Mouse (Mus musculus) cerebellum, adult 18-20 months (tissue): ENCODE data around the gene Lpar6.

Experiments
- DNase-seq, 2 experiments: peaks; one replicate each; pipeline ENCODE4 v3.0.0; 2021

The Lpar6 gene

DNA sequence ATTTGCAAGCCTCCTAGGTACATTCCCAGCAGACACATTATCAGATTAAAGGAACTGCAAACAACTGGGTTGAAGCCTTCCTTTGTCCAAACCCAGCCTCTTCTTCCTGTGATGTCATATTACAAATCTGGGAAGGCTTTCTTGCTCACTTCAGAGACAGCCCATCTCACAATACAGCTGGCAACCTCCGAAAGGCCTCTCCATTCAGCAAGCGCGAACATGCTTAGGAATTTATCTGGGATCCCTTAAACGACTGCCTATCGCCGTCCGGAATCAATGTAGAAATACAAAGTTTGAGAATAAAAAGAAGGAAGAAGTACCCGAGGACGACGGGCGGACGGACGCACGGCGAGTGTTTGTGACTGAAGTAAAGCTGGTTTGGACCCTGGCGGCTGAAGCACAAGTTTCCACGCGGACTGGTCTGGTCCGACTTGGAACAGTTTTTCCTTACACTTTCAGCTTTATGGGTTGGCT lies at the start of gene Lpar6:
Lpar6 (plus strand) TSS at position 48 of the 474 bp plus-strand sequence.
- DNase-seq = no peak

- no peak for DNase-seq
Observed at GRCm38 (mm10) chr14:73199058-73199457, 38.6 kb upstream of the Lpar6 start.

GRCm38 (mm10) chr14:73201447-73201846 lies 36.2 kb upstream of the Lpar6 start:
- no peak for DNase-seq

DNA sequence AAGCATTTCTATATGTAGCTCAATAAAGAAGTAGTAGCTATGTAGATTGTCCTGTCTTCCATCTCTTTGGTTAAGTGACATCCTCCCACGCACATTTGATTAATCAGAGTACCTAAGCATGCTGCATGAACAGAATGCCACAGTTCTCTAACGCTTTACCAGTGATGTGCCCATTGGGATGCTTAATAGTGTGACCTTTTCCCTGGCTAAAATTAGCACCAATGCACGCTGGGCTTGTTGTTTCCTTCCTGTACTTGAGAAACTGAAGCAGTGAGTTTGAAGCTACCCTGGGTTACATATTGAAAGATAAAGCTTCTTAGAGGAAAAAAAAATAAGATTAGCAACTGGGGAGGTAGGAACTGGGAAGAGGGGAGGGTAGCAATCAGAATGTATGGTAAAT lies 33.7 kb upstream of the Lpar6 start:
- DNase-seq = peak in 1 of 2 experiments; percentile 15

GRCm38 (mm10) chr14:73209262-73209661 lies 28.4 kb upstream of the Lpar6 start:
- no peak for DNase-seq

DNA sequence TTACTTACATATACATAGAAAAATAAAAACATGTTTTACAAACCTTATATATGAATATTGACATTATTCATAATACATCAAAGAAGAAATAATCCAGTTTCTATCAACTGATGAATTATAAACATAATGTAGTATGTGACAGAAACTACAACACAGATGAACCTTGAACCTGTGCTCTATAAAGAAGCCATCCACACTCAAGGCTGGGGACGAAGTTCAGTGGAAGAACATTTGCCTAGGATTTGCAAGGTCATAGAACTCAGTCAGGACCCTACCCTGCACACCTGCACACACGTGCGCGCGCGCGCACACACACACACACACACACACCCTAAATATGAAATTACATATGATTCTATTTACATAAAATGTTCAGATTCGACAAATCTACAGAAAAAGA lies 27.5 kb upstream of the Lpar6 start:
- no peak for DNase-seq

GRCm38 (mm10) chr14:73211477-73211876 lies 26.2 kb upstream of the Lpar6 start:
- no peak for DNase-seq

DNA sequence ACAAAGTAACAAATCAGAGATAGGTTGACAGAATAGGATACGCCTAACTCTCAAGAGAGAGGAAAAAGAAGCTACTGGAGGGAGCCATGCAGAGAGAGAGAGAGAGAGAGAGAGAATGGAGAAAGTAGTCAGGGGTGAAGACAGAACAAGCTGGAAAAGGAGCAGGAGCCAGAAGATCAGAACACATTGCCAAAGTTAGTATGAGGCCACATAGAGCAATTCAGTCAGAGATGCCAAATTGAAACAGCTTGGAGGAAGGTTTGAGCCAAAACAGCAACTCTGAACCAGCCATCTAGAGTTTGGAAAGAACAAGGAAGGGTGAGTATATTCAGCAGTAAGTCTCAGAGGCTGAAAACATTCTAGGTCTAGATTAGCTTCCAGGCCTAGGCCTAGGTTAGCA lies 20.6 kb upstream of the Lpar6 start:
- DNase-seq = peak; percentile 22 to 44

DNA sequence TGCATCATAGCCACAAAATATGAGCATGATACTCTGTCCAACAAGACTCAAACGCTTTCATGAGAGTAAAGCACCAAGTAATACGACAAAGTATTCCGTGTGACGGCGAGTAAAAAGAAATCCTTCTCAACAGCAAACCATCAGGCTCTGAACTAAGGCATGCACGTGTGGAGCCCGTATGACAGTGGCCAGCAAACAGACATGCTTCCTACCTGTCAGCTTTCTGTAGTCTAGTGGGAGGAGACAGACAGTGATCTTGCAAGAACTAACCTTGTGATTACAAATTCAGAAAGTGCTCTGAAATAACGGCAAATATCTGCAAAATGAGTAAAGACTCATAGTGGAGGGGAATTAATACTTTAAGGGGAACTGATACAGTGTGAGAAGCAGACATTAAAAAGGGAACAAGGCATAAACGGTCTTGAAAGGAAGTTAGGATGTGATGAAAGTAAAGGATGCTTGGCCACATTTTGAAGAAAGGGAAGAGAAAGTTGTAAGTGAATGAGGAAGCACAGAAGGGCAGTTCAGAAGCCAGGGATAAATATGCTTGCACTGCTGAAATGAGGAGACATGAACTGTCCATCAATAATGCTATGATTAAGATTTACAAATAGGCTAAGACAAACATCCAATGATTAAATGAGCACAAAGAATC lies 15.3 kb upstream of the Lpar6 start:
- DNase-seq = no peak

- DNase-seq = peak; percentile 45 to 47
Observed at GRCm38 (mm10) chr14:73226346-73226745, 11.3 kb upstream of the Lpar6 start.

- no peak for DNase-seq
Observed at GRCm38 (mm10) chr14:73226849-73227248, 10.8 kb upstream of the Lpar6 start.

- no peak for DNase-seq
Observed at GRCm38 (mm10) chr14:73231286-73231982, 6.3 kb upstream of the Lpar6 start.

DNA sequence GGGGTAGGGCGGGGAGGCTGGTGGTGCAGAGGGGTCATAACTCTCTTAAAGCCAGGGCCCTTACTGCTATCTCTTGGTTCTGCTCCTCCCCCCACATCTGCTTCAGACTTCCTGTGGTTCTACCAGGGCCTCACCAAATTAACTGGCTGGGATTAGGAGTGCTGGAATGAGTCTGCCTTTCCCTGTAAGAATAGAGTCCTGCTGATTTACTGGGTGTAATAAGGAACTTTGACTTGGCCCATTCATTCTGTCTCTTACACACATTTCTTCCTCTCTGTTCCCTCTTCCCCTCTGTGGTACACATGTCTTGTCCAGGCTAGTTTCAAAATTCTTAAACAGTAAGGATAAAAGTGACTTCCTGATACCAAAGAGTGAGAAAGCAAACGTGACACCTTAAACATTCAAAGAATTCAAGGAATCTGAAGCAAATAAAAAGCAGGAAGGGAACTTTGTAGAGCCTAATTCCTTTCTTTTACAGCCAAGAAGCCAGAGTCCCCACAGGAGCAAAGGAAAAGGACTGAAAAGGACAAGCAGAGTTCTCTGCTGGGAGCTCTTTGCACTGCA lies 3.1 kb upstream of the Lpar6 start:
- no peak for DNase-seq

DNA sequence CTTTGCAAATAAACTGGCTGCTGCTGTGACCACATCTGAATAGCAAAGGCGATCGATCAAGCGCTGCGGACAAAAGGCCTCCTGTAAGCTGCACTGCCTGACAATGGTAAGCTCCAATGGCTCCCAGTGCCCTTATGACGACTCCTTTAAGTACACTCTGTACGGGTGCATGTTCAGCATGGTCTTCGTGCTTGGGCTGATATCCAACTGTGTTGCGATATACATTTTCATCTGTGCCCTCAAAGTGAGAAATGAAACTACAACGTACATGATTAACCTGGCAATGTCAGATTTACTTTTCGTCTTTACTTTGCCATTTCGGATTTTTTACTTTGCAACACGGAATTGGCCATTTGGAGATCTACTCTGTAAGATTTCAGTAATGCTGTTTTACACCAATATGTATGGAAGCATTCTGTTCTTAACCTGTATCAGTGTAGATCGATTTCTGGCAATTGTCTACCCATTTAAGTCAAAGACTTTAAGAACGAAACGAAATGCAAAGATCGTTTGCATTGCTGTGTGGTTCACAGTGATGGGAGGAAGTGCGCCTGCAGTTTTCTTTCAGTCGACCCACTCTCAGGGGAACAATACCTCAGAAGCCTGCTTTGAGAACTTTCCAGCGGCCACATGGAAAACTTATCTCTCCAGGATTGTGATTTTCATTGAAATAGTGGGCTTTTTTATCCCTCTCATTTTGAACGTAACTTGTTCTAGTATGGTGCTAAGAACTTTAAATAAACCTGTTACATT lies 979 bp downstream of the Lpar6 start:
- no peak for DNase-seq

DNA sequence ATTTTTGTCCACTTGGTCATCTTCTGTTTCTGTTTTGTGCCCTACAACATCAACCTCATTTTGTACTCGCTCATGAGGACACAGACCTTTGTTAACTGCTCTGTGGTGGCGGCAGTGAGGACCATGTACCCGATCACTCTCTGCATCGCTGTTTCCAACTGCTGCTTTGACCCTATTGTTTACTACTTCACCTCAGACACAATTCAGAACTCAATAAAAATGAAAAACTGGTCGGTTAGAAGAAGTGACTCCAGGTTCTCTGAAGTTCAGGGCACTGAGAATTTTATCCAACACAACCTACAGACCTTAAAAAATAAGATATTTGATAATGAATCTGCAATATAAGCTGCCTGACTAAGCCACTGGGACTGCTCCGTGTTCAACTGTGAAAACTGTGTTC lies 1.6 kb downstream of the Lpar6 start:
- DNase-seq = no peak

- no peak for DNase-seq
Observed at GRCm38 (mm10) chr14:73239857-73240256, 2.2 kb downstream of the Lpar6 start.

DNA sequence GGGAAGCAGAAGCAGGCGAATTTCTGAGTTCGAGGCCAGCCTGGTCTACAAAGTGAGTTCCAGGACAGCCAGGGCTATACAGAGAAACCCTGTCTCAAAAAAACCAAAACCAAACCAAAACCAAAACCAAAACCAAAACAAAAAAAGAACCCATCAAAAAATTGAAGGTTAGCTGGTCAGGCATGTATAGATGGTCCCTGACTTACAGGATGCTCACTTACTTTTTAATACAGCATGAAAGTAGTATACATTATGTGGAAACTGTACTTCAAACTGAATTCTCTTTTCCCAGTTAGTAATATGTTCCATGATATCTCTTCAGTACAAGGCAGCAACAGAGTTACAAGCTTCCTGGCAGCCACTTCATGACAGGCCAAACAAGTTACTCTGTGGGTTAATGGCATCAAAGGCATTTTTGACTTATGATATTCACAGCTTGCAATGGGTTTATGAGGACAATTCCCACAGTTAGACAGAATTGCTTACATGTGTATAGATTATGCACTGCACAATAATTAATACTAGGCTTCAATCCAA lies 6.4 kb downstream of the Lpar6 start:
- no peak for DNase-seq

DNA sequence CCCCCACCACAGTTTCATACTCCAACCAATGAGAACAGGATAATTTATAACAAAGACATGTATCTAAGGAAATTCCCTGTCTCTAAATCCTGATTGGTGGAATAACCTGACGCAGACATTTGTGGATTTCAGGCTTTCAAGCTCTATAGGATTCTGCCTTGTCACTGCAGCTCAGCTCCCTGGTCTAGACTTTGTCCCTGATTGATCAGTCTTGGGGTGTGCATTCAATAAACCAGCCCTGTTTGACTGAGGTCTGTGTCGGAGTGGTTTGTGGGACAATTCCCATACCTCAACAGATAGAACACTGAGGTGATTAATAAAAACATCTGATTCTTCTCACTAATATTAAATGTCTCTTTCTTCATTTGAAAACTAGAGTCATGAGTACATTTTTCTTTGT lies 12.4 kb downstream of the Lpar6 start:
- DNase-seq = no peak

GRCm38 (mm10) chr14:73252276-73252675 lies 14.6 kb downstream of the Lpar6 start:
- DNase-seq = no peak

DNA sequence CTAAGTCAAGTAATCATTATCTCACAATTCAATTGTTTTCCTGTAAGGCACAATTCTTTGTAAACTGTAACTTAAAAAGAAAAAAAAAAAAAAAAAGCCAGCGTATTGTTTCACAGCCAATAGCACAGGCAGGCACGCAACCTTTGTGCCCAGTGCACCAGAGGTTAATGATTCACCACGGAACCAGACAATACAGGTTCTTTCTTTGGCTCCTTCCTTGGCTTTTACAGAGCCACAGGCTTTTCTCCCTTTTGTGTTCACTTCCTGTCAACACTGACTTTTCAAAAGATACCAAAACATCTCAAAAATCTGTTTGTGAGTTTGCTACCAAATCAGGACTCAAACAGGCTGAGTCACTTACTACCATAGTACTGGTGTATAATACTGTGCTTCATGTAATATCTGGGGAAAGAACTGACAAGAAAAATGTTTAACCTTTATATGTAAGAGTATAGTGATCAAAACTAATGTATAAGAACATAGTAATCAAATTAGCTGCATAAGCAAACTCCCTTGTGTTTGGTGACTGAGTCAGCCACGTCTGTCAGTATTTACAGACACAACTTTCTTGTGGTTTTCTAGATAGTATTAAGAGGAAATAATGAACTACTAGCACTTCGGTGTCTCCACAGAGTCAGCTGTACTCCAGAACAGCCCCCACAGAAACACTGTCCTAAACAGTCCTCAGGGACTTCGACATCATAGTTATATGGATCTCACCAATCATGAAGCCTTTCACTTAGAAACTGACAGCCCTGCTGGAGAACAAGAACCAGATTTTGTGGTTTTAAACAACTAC lies 16.0 kb downstream of the Lpar6 start:
- no peak for DNase-seq

DNA sequence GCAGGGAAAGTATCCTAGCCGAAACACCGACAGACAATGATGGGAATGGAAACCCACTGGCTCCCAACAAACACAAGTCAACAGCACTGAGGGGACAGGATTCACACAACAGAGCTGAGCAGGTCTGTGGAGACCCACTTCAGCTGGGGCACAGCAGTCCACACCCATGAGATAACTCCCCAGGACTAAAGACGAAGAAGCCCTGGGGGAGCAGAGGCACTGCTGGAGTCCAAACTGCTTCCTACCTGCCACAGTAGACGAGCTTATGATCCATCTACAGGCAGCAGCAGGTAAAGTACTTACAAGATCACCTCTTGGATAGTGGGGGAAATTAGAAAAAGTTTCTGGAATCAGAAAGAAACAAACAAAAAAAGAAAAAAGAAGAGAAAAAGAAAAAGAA lies 16.7 kb downstream of the Lpar6 start:
- no peak for DNase-seq

GRCm38 (mm10) chr14:73255426-73255970 lies 17.8 kb downstream of the Lpar6 start:
- no peak for DNase-seq
